Mouse (Mus musculus): ENCODE results near the gene F2rl2. TPM values are rescaled to one million over a fixed set of nuclear protein-coding genes. Genes with fewer than 3 reads are reported as not detected.

F2rl2 gene
- polyA plus RNA-seq, 1 experiment from 2014 or later: 2.3 TPM

GRCm38 (mm10) chr13:95742881-95743466 is 46.3 kb downstream of the F2rl2 start:
- peaks cover 3% of the 10 kb centered on the region; the same call in 1 of the 2 replicates for H3K4me1 ChIP-seq (ENCODE audit: control insufficient read depth, insufficient read depth, low read length)
- H3K36me3 ChIP-seq (ENCODE audit: control insufficient read depth, insufficient read depth, low read length): no peaks in the 10 kb centered on the region
- no peak overlapping the region for H3K27ac ChIP-seq (replicated peaks; ENCODE audit: low read depth, low read length)

GRCm38 (mm10) chr13:95745451-95745850 is 48.8 kb downstream of the F2rl2 start:
- Histone ChIP-seq H3K9me3 (ENCODE audit: control insufficient read depth, low read length) (no peaks in the 10 kb centered on the region), H3K36me3 (ENCODE audit: control insufficient read depth, insufficient read depth, low read length) (no peaks in the 10 kb centered on the region), H3K4me3 (ENCODE audit: low read depth, low read length) (no peak overlapping the region), H3K4me1 (ENCODE audit: control insufficient read depth, insufficient read depth, low read length) (no peaks in the 10 kb centered on the region; the same call in 1 of the 2 replicates), H3K27me3 (ENCODE audit: control insufficient read depth, insufficient read depth, low read length) (no peaks in the 10 kb centered on the region), H3K9ac (ENCODE audit: low read length) (no peak overlapping the region), H3K27ac (replicated peaks; ENCODE audit: low read depth, low read length) (no peak overlapping the region), H3K4me2 (ENCODE audit: low read depth, severe bottlenecking) (no peak overlapping the region)
- no peak for DNase-seq (ENCODE audit: low spot score)
- no peak for ATAC-seq (ENCODE audit: insufficient number of reproducible peaks, low FRiP score, low TSS enrichment, low read depth)
- WGBS: 77% methylated on average over 4 of the region's 4 CpGs

More at GRCm38 (mm10) chr13:95742881-95743466, 46.3 kb downstream of the F2rl2 start:
- Histone ChIP-seq H3K4me3 (ENCODE audit: low read depth, low read length) (no peak overlapping the region), H3K9me3 (ENCODE audit: control insufficient read depth, low read length) (no peaks in the 10 kb centered on the region), H3K27me3 (ENCODE audit: control insufficient read depth, insufficient read depth, low read length) (no peaks in the 10 kb centered on the region), H3K4me2 (ENCODE audit: low read depth, severe bottlenecking) (no peak overlapping the region), H3K9ac (ENCODE audit: low read length) (no peak overlapping the region)
- ATAC-seq (ENCODE audit: insufficient number of reproducible peaks, low FRiP score, low TSS enrichment, low read depth) (no peak), DNase-seq (ENCODE audit: low spot score) (no peak)
- 81% methylated on average over 9 of the region's 9 CpGs for WGBS

- no peaks in the 10 kb centered on the region for H3K36me3 ChIP-seq (ENCODE audit: control insufficient read depth, insufficient read depth, low read length)
Observed at GRCm38 (mm10) chr13:95746509-95746908, 49.9 kb downstream of the F2rl2 start.

DNA sequence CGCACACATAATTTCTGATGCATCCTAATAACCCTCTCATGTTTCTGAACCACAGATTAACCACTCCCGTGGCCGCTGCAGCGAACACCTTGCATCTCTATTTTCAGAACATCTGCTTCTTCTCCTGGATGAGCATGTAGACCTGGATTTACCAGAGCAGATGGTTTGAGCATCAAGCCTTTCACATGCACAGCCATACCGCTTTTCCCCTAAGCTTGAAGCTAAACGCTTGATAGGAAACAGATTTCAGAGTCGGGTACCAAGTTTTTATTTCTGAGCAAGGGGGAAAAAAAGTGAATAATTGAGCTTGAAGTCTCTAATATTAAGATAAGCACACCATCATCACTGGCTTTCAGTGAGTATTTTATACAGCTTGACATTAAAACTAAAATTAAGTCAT is 50.4 kb downstream of the F2rl2 start:
- no peaks in the 10 kb centered on the region; the same call in 1 of the 2 replicates for H3K4me1 ChIP-seq (ENCODE audit: control insufficient read depth, insufficient read depth, low read length)
- ATAC-seq (ENCODE audit: insufficient number of reproducible peaks, low FRiP score, low TSS enrichment, low read depth): no peak
- 66% methylated on average over 7 of the region's 7 CpGs for WGBS
- H3K4me2 ChIP-seq (ENCODE audit: low read depth, severe bottlenecking): no peak overlapping the region
- no peaks in the 10 kb centered on the region for H3K27me3 ChIP-seq (ENCODE audit: control insufficient read depth, insufficient read depth, low read length)
- H3K9me3 ChIP-seq (ENCODE audit: control insufficient read depth, low read length): no peaks in the 10 kb centered on the region
- H3K9ac ChIP-seq (ENCODE audit: low read length): no peak overlapping the region
- no peak for DNase-seq (ENCODE audit: low spot score)
- no peaks in the 10 kb centered on the region for H3K36me3 ChIP-seq (ENCODE audit: control insufficient read depth, insufficient read depth, low read length)
- H3K4me3 ChIP-seq (ENCODE audit: low read depth, low read length): no peak overlapping the region
- H3K27ac ChIP-seq (replicated peaks; ENCODE audit: low read depth, low read length): no peak overlapping the region

More at GRCm38 (mm10) chr13:95746509-95746908, 49.9 kb downstream of the F2rl2 start:
- 13% methylated on average over 6 of the region's 6 CpGs for WGBS
- Histone ChIP-seq H3K4me3 (ENCODE audit: low read depth, low read length) (no peak overlapping the region), H3K4me2 (ENCODE audit: low read depth, severe bottlenecking) (no peak overlapping the region), H3K27ac (replicated peaks; ENCODE audit: low read depth, low read length) (no peak overlapping the region), H3K4me1 (ENCODE audit: control insufficient read depth, insufficient read depth, low read length) (no peaks in the 10 kb centered on the region; the same call in 1 of the 2 replicates), H3K9me3 (ENCODE audit: control insufficient read depth, low read length) (no peaks in the 10 kb centered on the region), H3K27me3 (ENCODE audit: control insufficient read depth, insufficient read depth, low read length) (no peaks in the 10 kb centered on the region), H3K9ac (ENCODE audit: low read length) (no peak overlapping the region)
- DNase-seq (ENCODE audit: low spot score) (peak; percentile 71), ATAC-seq (ENCODE audit: insufficient number of reproducible peaks, low FRiP score, low TSS enrichment, low read depth) (no peak)

GRCm38 (mm10) chr13:95747541-95747940 is 50.9 kb downstream of the F2rl2 start:
- H3K9ac ChIP-seq (ENCODE audit: low read length): no peak overlapping the region
- H3K9me3 ChIP-seq (ENCODE audit: control insufficient read depth, low read length): no peaks in the 10 kb centered on the region
- no peak overlapping the region for H3K27ac ChIP-seq (replicated peaks; ENCODE audit: low read depth, low read length)
- H3K4me3 ChIP-seq (ENCODE audit: low read depth, low read length): no peak overlapping the region
- ATAC-seq (ENCODE audit: insufficient number of reproducible peaks, low FRiP score, low TSS enrichment, low read depth): no peak
- H3K27me3 ChIP-seq (ENCODE audit: control insufficient read depth, insufficient read depth, low read length): no peaks in the 10 kb centered on the region
- no peaks in the 10 kb centered on the region; the same call in 1 of the 2 replicates for H3K4me1 ChIP-seq (ENCODE audit: control insufficient read depth, insufficient read depth, low read length)
- H3K4me2 ChIP-seq (ENCODE audit: low read depth, severe bottlenecking): no peak overlapping the region
- no peak for DNase-seq (ENCODE audit: low spot score)
- H3K36me3 ChIP-seq (ENCODE audit: control insufficient read depth, insufficient read depth, low read length): no peaks in the 10 kb centered on the region
- 80% methylated on average over 11 of the region's 11 CpGs for WGBS

Other genes with a start within 250 kb of the F2rl2 start
- gene S100z, start 218.1 kb upstream of the F2rl2 start, polyA plus RNA-seq (2014; fragmentation: Nextera tagmentation; extraction: Ambion mirVana): not detected in 2 replicates
- gene F2rl1, start 171.6 kb upstream of the F2rl2 start, polyA plus RNA-seq (2014; fragmentation: Nextera tagmentation; extraction: Ambion mirVana): 0.11 TPM in 1 of 2 replicates, not detected in the other
- gene F2r, start 78.4 kb upstream of the F2rl2 start, polyA plus RNA-seq (2014; fragmentation: Nextera tagmentation; extraction: Ambion mirVana): 147 and 157 TPM in 2 replicates
- gene Iqgap2, start 195.1 kb downstream of the F2rl2 start, polyA plus RNA-seq (2014; fragmentation: Nextera tagmentation; extraction: Ambion mirVana): 15.0 and 15.3 TPM in 2 replicates

All from limb, embryonic 11.5 days (tissue).